Mouse (Mus musculus): ENCODE measurements at regions not wholly inside any gene's neighbourhood (a gene's known extent, or its start where the extent isn't known, plus 50 kb on each side); places are given as distances from the start of the nearest gene placed in this dataset.

DNA sequence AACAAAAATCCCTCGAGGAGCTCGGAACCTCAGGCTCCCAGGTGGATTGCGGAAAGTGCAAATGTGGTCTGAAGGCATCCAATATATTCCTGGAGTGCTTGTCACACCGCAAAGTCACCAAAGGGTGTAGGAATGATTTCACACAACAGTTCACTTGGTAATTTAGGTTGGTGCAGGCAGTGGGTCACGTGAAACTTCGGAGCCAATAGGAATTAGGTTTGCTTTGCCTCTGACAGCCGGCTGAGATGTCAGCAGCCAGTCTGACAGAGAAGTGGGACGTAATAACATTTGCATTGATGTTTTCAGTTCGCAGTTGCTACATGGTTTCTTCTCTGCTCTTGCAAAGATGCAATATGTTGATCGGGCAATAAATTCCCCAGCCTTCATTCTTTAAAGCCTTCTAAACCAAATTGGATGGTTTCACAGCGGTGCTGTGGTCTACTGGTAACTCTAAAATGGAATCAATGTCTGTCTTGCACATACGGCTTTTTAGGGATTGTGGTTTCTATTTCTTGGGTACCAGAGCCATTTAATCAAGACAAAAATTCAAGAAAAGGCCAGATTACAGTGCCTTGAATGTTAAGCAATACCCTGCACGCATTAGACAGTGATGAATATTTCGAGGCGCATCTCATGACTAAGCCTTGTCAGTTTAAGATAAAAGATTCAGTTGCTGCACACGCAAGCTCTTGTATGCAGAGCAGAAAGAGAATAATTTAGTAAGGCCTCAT, 149.2 kb downstream of the Mtx2 start:
- H3K4me3 ChIP-seq (ENCODE audit: insufficient read depth, low read length): no peak overlapping the region
- TF ChIP-seq CTCF (IDR thresholded peaks at IDR 0.05; ENCODE audit: extremely low read depth, insufficient read depth, low read length): no peak
- TF ChIP-seq POLR2A (IDR thresholded peaks at IDR 0.05; ENCODE audit: extremely low read depth, insufficient read depth, low read length): no peak
- no peak overlapping the region for H3K27ac ChIP-seq (ENCODE audit: insufficient read depth, low read length)
- H3K4me1 ChIP-seq (ENCODE audit: control insufficient read depth, insufficient read depth, low read length): no peaks in the 10 kb centered on the region

DNA sequence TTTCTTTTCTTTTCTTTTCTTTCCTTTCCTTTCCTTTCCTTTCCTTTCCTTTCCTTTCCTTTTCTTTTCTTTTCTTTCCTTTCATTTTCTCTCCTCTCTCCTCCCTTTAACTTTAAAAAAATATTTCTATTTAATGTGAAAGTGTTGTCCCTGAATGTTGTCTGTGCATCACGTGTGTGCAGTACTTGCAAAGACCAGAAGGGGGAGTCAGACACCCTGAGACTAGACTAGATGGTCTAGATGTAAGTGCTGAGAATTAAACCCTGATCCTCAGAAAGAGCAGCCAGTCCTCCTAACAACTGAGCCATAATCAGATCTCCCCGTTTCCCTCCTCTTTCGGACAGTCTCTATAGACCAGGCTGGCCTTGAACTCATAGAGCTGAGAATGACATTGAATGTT, 151.7 kb downstream of the Mtx2 start:
- Histone ChIP-seq H3K4me3 (ENCODE audit: insufficient read depth, low read length) (no peak overlapping the region), H3K4me1 (ENCODE audit: control insufficient read depth, insufficient read depth, low read length) (no peaks in the 10 kb centered on the region), H3K27ac (ENCODE audit: insufficient read depth, low read length) (no peak overlapping the region)
- TF ChIP-seq POLR2A (IDR thresholded peaks at IDR 0.05; ENCODE audit: extremely low read depth, insufficient read depth, low read length) (no peak), CTCF (IDR thresholded peaks at IDR 0.05; ENCODE audit: extremely low read depth, insufficient read depth, low read length) (no peak)

DNA sequence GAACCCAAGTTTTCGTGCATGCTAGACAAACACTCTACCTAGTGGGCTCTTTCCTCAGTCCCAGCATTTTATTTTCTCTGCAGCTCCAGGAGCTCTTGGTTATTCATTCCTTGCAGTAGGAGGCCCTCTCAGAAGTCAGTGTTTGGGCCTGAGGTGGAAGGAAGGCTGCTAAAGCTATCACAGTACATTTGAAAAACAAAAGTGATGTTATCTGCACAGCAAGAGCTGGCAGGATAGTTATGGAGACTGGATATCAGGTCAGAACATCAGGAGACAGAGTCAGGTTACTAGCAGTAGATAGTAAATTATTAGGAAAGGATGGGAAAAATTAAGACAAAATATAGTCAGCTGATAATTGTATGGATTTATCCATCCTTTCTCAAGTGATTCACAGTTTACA, 152.2 kb downstream of the Mtx2 start:
- H3K4me3 ChIP-seq (ENCODE audit: insufficient read depth, low read length): no peak overlapping the region
- no peak for TF ChIP-seq POLR2A (IDR thresholded peaks at IDR 0.05; ENCODE audit: extremely low read depth, insufficient read depth, low read length)
- no peak for TF ChIP-seq CTCF (IDR thresholded peaks at IDR 0.05; ENCODE audit: extremely low read depth, insufficient read depth, low read length)
- no peaks in the 10 kb centered on the region for H3K4me1 ChIP-seq (ENCODE audit: control insufficient read depth, insufficient read depth, low read length)
- H3K27ac ChIP-seq (ENCODE audit: insufficient read depth, low read length): no peak overlapping the region

DNA sequence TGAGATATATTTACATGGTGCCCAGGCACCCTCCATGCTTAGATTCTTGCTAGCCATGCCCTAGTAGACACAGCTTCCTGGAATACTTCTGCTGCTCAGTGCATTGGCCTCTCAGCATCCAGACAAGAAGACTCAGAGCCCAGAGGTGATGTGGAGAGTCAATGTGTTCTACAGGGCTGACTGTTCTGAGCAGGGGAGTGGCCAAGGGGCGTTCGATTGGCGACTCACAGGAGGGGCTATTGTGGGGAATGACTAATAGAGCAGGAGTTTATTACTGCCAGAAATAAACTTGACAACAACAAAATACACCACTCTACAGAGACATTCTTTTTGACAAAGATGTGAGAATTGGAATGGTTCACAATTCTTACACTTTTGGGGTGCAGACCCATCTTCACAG, 156.3 kb downstream of the Mtx2 start:
- Histone ChIP-seq H3K4me3 (ENCODE audit: insufficient read depth, low read length) (no peak overlapping the region), H3K4me1 (ENCODE audit: control insufficient read depth, insufficient read depth, low read length) (no peaks in the 10 kb centered on the region), H3K27ac (ENCODE audit: insufficient read depth, low read length) (no peak overlapping the region)
- TF ChIP-seq POLR2A (IDR thresholded peaks at IDR 0.05; ENCODE audit: extremely low read depth, insufficient read depth, low read length) (no peak), CTCF (IDR thresholded peaks at IDR 0.05; ENCODE audit: extremely low read depth, insufficient read depth, low read length) (no peak)

DNA sequence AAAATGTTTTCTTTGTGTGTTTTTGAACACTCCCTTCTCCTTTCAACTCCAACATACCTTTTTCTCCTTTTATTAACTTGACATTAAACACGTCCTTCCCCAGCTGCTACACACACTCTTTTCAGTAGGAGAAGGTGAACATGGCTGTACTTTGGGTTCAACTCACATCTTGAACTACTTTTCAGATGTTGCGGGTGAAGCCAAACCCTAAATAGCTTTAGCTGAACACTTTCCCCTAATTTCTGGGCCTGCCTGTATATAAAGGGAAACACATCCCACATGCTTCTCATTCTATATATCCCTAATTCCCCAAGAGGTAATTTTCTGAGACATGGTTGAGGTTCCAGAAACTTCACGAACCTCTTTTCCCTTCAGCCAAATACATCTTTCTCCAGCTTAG, 168.2 kb downstream of the Mtx2 start:
- Histone ChIP-seq H3K4me3 (ENCODE audit: insufficient read depth, low read length) (no peak overlapping the region), H3K27ac (ENCODE audit: insufficient read depth, low read length) (no peak overlapping the region), H3K4me1 (ENCODE audit: control insufficient read depth, insufficient read depth, low read length) (no peaks in the 10 kb centered on the region)
- TF ChIP-seq CTCF (IDR thresholded peaks at IDR 0.05; ENCODE audit: extremely low read depth, insufficient read depth, low read length) (no peak), POLR2A (IDR thresholded peaks at IDR 0.05; ENCODE audit: extremely low read depth, insufficient read depth, low read length) (no peak)

DNA sequence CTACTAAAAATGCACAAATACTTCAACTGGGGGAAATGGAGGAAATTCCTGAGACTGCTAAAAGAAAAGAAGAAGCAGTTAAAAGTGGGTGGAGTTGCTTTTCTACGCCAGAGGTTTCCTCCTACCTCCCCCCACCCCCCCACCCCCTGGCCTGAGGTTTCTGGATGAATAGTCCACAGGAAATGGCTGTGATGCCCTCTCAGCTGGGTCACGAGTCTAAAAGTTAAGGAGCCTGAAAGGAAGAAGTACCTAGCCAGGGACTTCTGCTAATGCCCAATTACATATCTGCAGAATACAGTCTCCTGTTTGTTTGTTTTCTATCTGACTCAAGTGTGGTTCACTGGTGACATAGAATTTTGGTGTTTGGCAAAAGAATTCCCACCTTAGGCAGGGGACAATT, 169.4 kb downstream of the Mtx2 start:
- Histone ChIP-seq H3K27ac (ENCODE audit: insufficient read depth, low read length) (no peak overlapping the region), H3K4me3 (ENCODE audit: insufficient read depth, low read length) (no peak overlapping the region), H3K4me1 (ENCODE audit: control insufficient read depth, insufficient read depth, low read length) (no peaks in the 10 kb centered on the region)
- TF ChIP-seq POLR2A (IDR thresholded peaks at IDR 0.05; ENCODE audit: extremely low read depth, insufficient read depth, low read length) (no peak), CTCF (IDR thresholded peaks at IDR 0.05; ENCODE audit: extremely low read depth, insufficient read depth, low read length) (no peak)

DNA sequence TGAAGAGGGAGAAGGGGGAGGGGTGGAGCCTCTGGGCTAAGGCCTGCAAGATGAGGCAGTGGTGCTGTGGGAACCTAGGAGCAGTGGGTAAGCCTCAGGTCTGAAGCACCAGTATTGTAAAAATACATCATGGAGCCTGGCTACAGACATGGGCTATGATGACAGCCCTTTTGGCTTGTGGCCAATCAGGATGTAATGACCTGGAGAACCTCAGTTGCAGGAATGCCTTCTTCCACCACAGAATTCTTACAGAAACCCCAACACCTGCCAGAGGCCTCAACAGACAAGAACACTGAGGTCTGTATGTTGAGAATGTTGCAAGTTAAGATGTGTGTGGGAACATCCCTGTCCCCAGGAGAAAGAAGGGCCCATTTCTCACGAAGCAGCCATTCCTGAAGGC, 172.1 kb downstream of the Mtx2 start:
- Histone ChIP-seq H3K4me3 (ENCODE audit: insufficient read depth, low read length) (no peak overlapping the region), H3K4me1 (ENCODE audit: control insufficient read depth, insufficient read depth, low read length) (no peaks in the 10 kb centered on the region), H3K27ac (ENCODE audit: insufficient read depth, low read length) (no peak overlapping the region)
- no peak for TF ChIP-seq POLR2A (IDR thresholded peaks at IDR 0.05; ENCODE audit: extremely low read depth, insufficient read depth, low read length)

DNA sequence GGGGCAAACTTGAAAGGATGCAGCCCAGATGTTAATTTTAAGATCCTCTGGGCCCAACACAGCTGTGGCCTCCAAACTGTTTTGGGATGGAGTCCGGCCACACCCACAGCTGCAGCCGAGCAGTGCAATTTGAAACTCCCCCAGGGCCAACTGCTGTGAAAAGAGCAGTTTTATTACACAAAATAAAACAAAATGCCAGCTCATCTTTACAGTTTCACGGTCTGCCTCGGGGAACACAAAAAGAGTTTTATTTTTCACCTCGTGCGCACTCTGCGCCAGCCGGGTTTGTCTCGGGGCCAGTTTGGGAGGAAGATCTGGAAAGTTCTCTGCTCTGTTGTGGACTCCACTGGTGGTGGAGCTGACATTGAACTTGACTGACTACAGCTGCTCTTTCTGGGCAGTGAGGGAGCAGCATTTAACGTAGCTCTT, 174.8 kb downstream of the Mtx2 start:
- H3K27ac ChIP-seq (ENCODE audit: insufficient read depth, low read length): no peak overlapping the region
- TF ChIP-seq CTCF (IDR thresholded peaks at IDR 0.05; ENCODE audit: extremely low read depth, insufficient read depth, low read length): no peak
- no peak for TF ChIP-seq POLR2A (IDR thresholded peaks at IDR 0.05; ENCODE audit: extremely low read depth, insufficient read depth, low read length)
- no peak overlapping the region for H3K4me3 ChIP-seq (ENCODE audit: insufficient read depth, low read length)
- H3K4me1 ChIP-seq (ENCODE audit: control insufficient read depth, insufficient read depth, low read length): no peaks in the 10 kb centered on the region

DNA sequence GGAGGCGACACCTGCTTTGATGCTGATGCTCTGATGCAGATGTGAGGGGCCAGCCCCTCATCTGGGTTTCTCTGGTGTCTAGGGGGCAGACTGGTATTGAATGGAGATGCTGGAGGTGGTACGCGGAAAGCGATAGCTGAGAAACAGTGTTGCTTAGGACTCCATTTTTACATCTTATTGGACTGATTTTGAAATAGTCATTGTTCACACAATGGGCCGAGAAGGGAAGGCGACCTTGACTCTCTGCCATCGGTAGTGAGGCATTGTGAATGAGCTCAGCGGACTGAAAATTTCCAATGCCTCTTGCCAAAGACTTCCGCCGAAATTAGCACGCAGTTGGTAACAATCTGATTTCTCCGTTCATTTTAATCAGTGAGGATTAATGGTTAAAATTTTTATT, 177.0 kb downstream of the Mtx2 start:
- no peak overlapping the region for H3K27ac ChIP-seq (ENCODE audit: insufficient read depth, low read length)
- TF ChIP-seq POLR2A (IDR thresholded peaks at IDR 0.05; ENCODE audit: extremely low read depth, insufficient read depth, low read length): no peak
- TF ChIP-seq CTCF (IDR thresholded peaks at IDR 0.05; ENCODE audit: extremely low read depth, insufficient read depth, low read length): no peak
- H3K4me1 ChIP-seq (ENCODE audit: control insufficient read depth, insufficient read depth, low read length): no peaks in the 10 kb centered on the region
- no peak overlapping the region for H3K4me3 ChIP-seq (ENCODE audit: insufficient read depth, low read length)

DNA sequence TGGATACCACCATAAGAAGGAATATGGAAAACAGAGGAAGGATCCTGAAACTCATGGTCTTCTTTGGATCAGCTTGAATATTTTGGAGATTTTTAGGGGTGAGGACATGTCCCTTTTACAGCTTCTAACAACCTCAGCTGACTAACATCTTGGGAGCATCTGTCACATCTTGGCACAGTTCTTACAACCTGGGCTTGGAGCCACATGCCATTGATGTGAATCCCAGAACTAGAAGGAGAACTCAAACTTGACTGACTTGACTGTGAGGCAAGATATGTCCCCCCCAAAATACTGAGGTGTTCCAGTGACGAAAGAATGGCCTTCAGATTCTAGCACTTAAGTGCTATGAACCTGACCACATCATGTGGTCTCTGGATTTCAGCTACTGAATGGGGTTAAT, 182.5 kb downstream of the Mtx2 start:
- H3K4me1 ChIP-seq (ENCODE audit: control insufficient read depth, insufficient read depth, low read length): no peaks in the 10 kb centered on the region
- TF ChIP-seq POLR2A (IDR thresholded peaks at IDR 0.05; ENCODE audit: extremely low read depth, insufficient read depth, low read length): no peak
- TF ChIP-seq CTCF (IDR thresholded peaks at IDR 0.05; ENCODE audit: extremely low read depth, insufficient read depth, low read length): no peak
- no peak overlapping the region for H3K27ac ChIP-seq (ENCODE audit: insufficient read depth, low read length)
- no peak overlapping the region for H3K4me3 ChIP-seq (ENCODE audit: insufficient read depth, low read length)
